In genomic region chr5:31291361-31291688, GRCm38 (mm10) we compare ENCODE assay signal across 1 mouse cellular context.
TF ChIP-seq lines count a peak whose summit lies in the region.

No protein-coding gene starts in this region.

TF ChIP-seq in CH12.LX, 34 proteins besides CTCF, POLR2A, EP300 and RAD21 (continued from another document):
- TF ChIP-seq KAT2A (IDR thresholded peaks at IDR 0.05; ENCODE audit: insufficient replicate concordance, low read length), result no peak
- no peak for TF ChIP-seq IRF4 (IDR thresholded peaks at IDR 0.05; ENCODE audit: low read depth, low read length)
- TF ChIP-seq NELFE (IDR thresholded peaks at IDR 0.05; ENCODE audit: low read depth, low read length), result peak; percentile 86
- no peak for TF ChIP-seq ZKSCAN1 (IDR thresholded peaks at IDR 0.05; ENCODE audit: borderline replicate concordance, low read depth, low read length)
- no peak for TF ChIP-seq BHLHE40 (IDR thresholded peaks at IDR 0.05; ENCODE audit: low read depth, low read length)
- TF ChIP-seq ELF1 (IDR thresholded peaks at IDR 0.05; ENCODE audit: low read depth, low read length), result no peak
- no peak for TF ChIP-seq E2F4 (IDR thresholded peaks at IDR 0.05; ENCODE audit: insufficient replicate concordance, low read depth, low read length)
- no peak for TF ChIP-seq NRF1 (IDR thresholded peaks at IDR 0.05; ENCODE audit: low read depth, low read length)
- no peak for TF ChIP-seq JUN (IDR thresholded peaks at IDR 0.05; ENCODE audit: insufficient read depth, low read depth, low read length)
- TF ChIP-seq ETS1 (conservative IDR thresholded peaks at IDR 0.05; ENCODE audit: low read depth, low read length), result no peak
